Mouse (Mus musculus) activated CD4-positive, CD25-positive, alpha-beta regulatory T cell, adult 4 months (primary cell): ENCODE results near the gene Fam71f2. TPM values are rescaled to one million over a fixed set of nuclear protein-coding genes. Genes with fewer than 3 reads are reported as not detected.

ENCODE experiments used
- polyA plus RNA-seq, 2 experiments: library from polyadenylated mRNA; unstranded; fragments of 100-300 nt; shearing (Covaris generic); gene quantifications; one replicate each; pipeline ENCODE4 v1.2.1; 2017

Gene Fam71f2
- polyA plus RNA-seq, 2 experiments from 2014 or later, result 1.1 TPM; not detected in 1

Other genes starting within 250 kb of the Fam71f2 start
- not detected for gene Lep, start 219.4 kb upstream of the Fam71f2 start, polyA plus RNA-seq
- 10 to 100 TPM; 44.7 to 54.4 TPM for gene Rbm28, start 114.6 kb upstream of the Fam71f2 start, polyA plus RNA-seq
- gene Prrt4, start 100.0 kb upstream of the Fam71f2 start, polyA plus RNA-seq, result not detected
- gene Impdh1, start 63.2 kb upstream of the Fam71f2 start, polyA plus RNA-seq, result 10 to 100 TPM; 13.0 to 16.5 TPM
- 10 to 100 TPM; 28.1 to 33.4 TPM for gene Hilpda, start 7.1 kb upstream of the Fam71f2 start, polyA plus RNA-seq
- not detected for gene Fam71f1, start 39.5 kb downstream of the Fam71f2 start, polyA plus RNA-seq
- gene Calu, start 68.5 kb downstream of the Fam71f2 start, polyA plus RNA-seq, result 10 to 100 TPM; 55.9 to 61.0 TPM
- gene Opn1sw, start 108.9 kb downstream of the Fam71f2 start, polyA plus RNA-seq, result under 1 TPM; 0.23 to 0.52 TPM
- under 1 TPM; 0.21 to 0.54 TPM for gene Ccdc136, start 116.7 kb downstream of the Fam71f2 start, polyA plus RNA-seq
- gene Flnc, start 153.7 kb downstream of the Fam71f2 start, polyA plus RNA-seq, result not detected
- 100 to 1,000 TPM; 373 to 399 TPM for gene Atp6v1f, start 188.1 kb downstream of the Fam71f2 start, polyA plus RNA-seq
- not detected for gene Atp6v1fnb, start 191.8 kb downstream of the Fam71f2 start, polyA plus RNA-seq
- gene Kcp, start 228.4 kb downstream of the Fam71f2 start, polyA plus RNA-seq, result under 1 TPM in 1 of 2 experiments, not detected in 1; 0.12 TPM
- gene Irf5, start 247.0 kb downstream of the Fam71f2 start, polyA plus RNA-seq, result 10 to 100 TPM; 18.5 to 22.0 TPM